Mouse (Mus musculus) liver, embryonic 15.5 days (tissue): ENCODE measurements around the gene Slc15a2. TPM values are rescaled to one million over a fixed set of nuclear protein-coding genes. Genes with fewer than 3 reads are reported as not detected.

Experiments
- ATAC-seq: fragments of 200-750 bp; cut with Nextera tagmentation; 2 replicates; pipeline ENCODE4 v1.8.0; 2017; ENCODE audit warnings: moderate number of reproducible peaks, mild to moderate bottlenecking, moderate library complexity; ENCODE audit not compliant: insufficient read depth
- H3K27ac ChIP-seq: fragments of 300-500 bp; sonication (generic); replicated peaks from 2 replicates; pipeline ENCODE4 v1.5.1; 2015; ENCODE audit warnings: mild to moderate bottlenecking, inconsistent platforms
- H3K27me3 ChIP-seq: fragments of 300-500 bp; sonication (generic); 2 replicates; pipeline ENCODE4 v1.6.1; 2015; ENCODE audit warnings: mild to moderate bottlenecking, inconsistent platforms
- H3K36me3 ChIP-seq: fragments of 300-500 bp; sonication (generic); replicated peaks from 2 replicates; pipeline ENCODE4 v1.6.1; 2015; ENCODE audit warnings: moderate library complexity, mild to moderate bottlenecking, inconsistent platforms
- H3K4me1 ChIP-seq: fragments of 300-500 bp; sonication (generic); replicated peaks from 2 replicates; pipeline ENCODE4 v1.6.1; 2015; ENCODE audit warnings: inconsistent platforms
- H3K4me2 ChIP-seq: fragments of 300-500 bp; sonication (generic); 2 replicates; pipeline ENCODE4 v1.6.1; 2015; ENCODE audit warnings: moderate library complexity, mild to moderate bottlenecking, inconsistent platforms
- H3K4me3 ChIP-seq: fragments of 300-500 bp; sonication (generic); replicated peaks from 2 replicates; pipeline ENCODE4 v1.5.1; 2015; ENCODE audit warnings: mild to moderate bottlenecking, inconsistent platforms
- H3K9ac ChIP-seq: fragments of 300-500 bp; sonication (generic); 2 replicates; pipeline ENCODE4 v1.6.1; 2015; ENCODE audit warnings: moderate library complexity, mild to moderate bottlenecking, inconsistent platforms
- H3K9me3 ChIP-seq: fragments of 300-500 bp; sonication (generic); replicated peaks from 2 replicates; pipeline ENCODE4 v1.6.1; 2016; ENCODE audit warnings: inconsistent platforms
- WGBS: fragments of 180-500 bp; shearing (Covaris S2); methylation state at CpG from one replicate; pipeline ENCODE4 v1.1.7; 2015; ENCODE audit warnings: mixed read lengths; ENCODE audit not compliant: insufficient replicate concordance; 5-methylcytosine and 5-hydroxymethylcytosine counted together
- polyA plus RNA-seq: library from polyadenylated mRNA; unstranded; fragments of >200 nt; fragmentation: Nextera tagmentation; extraction: Ambion mirVana; gene quantifications from 2 replicates; pipeline ENCODE4 v1.2.1, GENCODE M21; 2015

Gene Slc15a2
- polyA plus RNA-seq, 1 experiment from 2014 or later: 1.7 TPM

- no peaks in the 10 kb centered on the region for H3K27me3 ChIP-seq
- no peak overlapping the region for H3K4me3 ChIP-seq
- no peaks in the 10 kb centered on the region for H3K36me3 ChIP-seq
- H3K9me3 ChIP-seq: no peaks in the 10 kb centered on the region
- H3K4me2 ChIP-seq: no peak overlapping the region
- no peak overlapping the region for H3K27ac ChIP-seq
- ATAC-seq: no peak
- H3K4me1 ChIP-seq: no peaks in the 10 kb centered on the region
- WGBS: 77% methylated on average over 3 of the region's 3 CpGs
- H3K9ac ChIP-seq: no peak overlapping the region
These were observed 17.6 kb upstream of the Slc15a2 start for GRCm38 (mm10) chr16:36802361-36802760.

DNA sequence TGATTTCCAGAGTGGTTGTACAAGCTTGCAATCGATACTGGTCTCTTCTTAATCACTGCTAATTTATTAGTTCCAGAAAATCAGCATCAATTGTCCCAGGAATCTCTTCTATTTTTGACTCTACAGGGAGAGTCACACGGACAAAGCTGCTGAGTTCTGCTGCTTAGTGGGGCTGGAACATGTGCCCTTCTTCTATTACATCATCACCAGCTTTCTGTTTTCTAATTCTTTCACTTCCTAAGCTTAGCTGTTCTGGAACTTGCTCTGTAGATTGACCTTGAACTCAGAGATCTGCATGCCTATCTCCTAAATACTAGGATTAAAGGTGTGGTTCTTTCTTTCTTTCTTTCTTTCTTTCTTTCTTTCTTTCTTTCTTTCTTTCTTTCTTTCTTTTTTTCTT lies 13.6 kb upstream of the Slc15a2 start:
- ATAC-seq: no peak
- Histone ChIP-seq H3K27me3 (no peaks in the 10 kb centered on the region), H3K4me2 (no peak overlapping the region), H3K9me3 (no peaks in the 10 kb centered on the region), H3K9ac (no peak overlapping the region), H3K4me3 (no peak overlapping the region), H3K36me3 (no peaks in the 10 kb centered on the region), H3K4me1 (no peaks in the 10 kb centered on the region), H3K27ac (no peak overlapping the region)
- WGBS: 45% methylated on average over 2 of the region's 2 CpGs

- Histone ChIP-seq H3K9ac (no peak overlapping the region), H3K9me3 (no peaks in the 10 kb centered on the region), H3K4me3 (no peak overlapping the region), H3K36me3 (no peaks in the 10 kb centered on the region), H3K27ac (no peak overlapping the region), H3K4me2 (no peak overlapping the region), H3K27me3 (no peaks in the 10 kb centered on the region), H3K4me1 (no peaks in the 10 kb centered on the region)
- 30% methylated on average over 2 of the region's 2 CpGs for WGBS
- ATAC-seq: no peak
These were observed 10.2 kb upstream of the Slc15a2 start for GRCm38 (mm10) chr16:36794976-36795375.

DNA sequence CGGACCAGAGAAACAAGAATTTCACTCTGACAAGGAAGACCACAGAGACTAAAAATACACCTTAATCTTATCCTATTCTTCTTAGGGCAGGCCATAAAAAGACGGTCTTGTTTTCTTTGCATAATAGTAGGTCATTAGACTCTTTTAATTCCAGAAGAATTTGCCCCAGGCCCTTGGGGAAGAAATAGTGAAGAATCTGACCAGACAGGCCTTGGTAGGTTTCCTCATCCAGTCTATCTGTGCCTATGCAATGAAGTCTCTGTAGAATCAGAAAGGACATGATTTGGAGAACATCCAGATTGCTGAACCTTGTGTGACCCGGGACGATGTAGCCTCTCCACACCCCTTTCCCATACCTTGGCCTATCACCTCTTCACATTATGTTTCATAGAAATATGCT lies 5.4 kb upstream of the Slc15a2 start:
- no peaks in the 10 kb centered on the region for H3K36me3 ChIP-seq
- no peak for ATAC-seq
- H3K4me1 ChIP-seq: no peaks in the 10 kb centered on the region
- H3K9me3 ChIP-seq: no peaks in the 10 kb centered on the region
- no peak overlapping the region for H3K27ac ChIP-seq
- H3K4me3 ChIP-seq: no peak overlapping the region
- H3K4me2 ChIP-seq: no peak overlapping the region
- no peaks in the 10 kb centered on the region for H3K27me3 ChIP-seq
- H3K9ac ChIP-seq: no peak overlapping the region
- 74% methylated on average over 4 of the region's 4 CpGs for WGBS

GRCm38 (mm10) chr16:36786466-36786865 lies 1.7 kb upstream of the Slc15a2 start:
- Histone ChIP-seq H3K4me1 (no peaks in the 10 kb centered on the region), H3K36me3 (no peaks in the 10 kb centered on the region), H3K4me3 (no peak overlapping the region), H3K4me2 (no peak overlapping the region), H3K27me3 (no peaks in the 10 kb centered on the region), H3K27ac (no peak overlapping the region), H3K9ac (no peak overlapping the region), H3K9me3 (no peaks in the 10 kb centered on the region)
- 63% methylated on average over 7 of the region's 7 CpGs for WGBS
- ATAC-seq: no peak

- no peak overlapping the region for H3K4me3 ChIP-seq
- H3K36me3 ChIP-seq: no peaks in the 10 kb centered on the region
- H3K9me3 ChIP-seq: no peaks in the 10 kb centered on the region
- no peak for ATAC-seq
- H3K4me1 ChIP-seq: no peaks in the 10 kb centered on the region
- H3K27me3 ChIP-seq: no peaks in the 10 kb centered on the region
- 88% methylated on average over 2 of the region's 2 CpGs for WGBS
- H3K4me2 ChIP-seq: no peak overlapping the region
- no peak overlapping the region for H3K9ac ChIP-seq
- no peak overlapping the region for H3K27ac ChIP-seq
These were observed 616 bp downstream of the Slc15a2 start for GRCm38 (mm10) chr16:36784146-36784545.

- Histone ChIP-seq H3K4me2 (no peak overlapping the region), H3K27me3 (peaks cover 5% of the 10 kb centered on the region; the same call in 1 of the 2 replicates), H3K9ac (no peak overlapping the region), H3K4me3 (no peak overlapping the region), H3K9me3 (no peaks in the 10 kb centered on the region), H3K27ac (no peak overlapping the region), H3K4me1 (no peaks in the 10 kb centered on the region), H3K36me3 (no peaks in the 10 kb centered on the region)
- no peak for ATAC-seq
- 69% methylated on average over 6 of the region's 6 CpGs for WGBS
These were observed 9.1 kb downstream of the Slc15a2 start for GRCm38 (mm10) chr16:36775658-36776057.

GRCm38 (mm10) chr16:36772996-36773395 lies 11.8 kb downstream of the Slc15a2 start:
- Histone ChIP-seq H3K4me3 (no peak overlapping the region), H3K9ac (no peak overlapping the region), H3K27ac (no peak overlapping the region), H3K36me3 (no peaks in the 10 kb centered on the region), H3K4me2 (no peak overlapping the region), H3K4me1 (no peaks in the 10 kb centered on the region), H3K9me3 (no peaks in the 10 kb centered on the region), H3K27me3 (peaks cover 5% of the 10 kb centered on the region; the same call in 1 of the 2 replicates)
- ATAC-seq: no peak
- 75% methylated on average over 5 of the region's 5 CpGs for WGBS

- Histone ChIP-seq H3K27ac (no peak overlapping the region), H3K9ac (no peak overlapping the region), H3K36me3 (no peaks in the 10 kb centered on the region), H3K4me1 (no peaks in the 10 kb centered on the region), H3K4me3 (no peak overlapping the region), H3K27me3 (peaks cover 5% of the 10 kb centered on the region; the same call in 1 of the 2 replicates), H3K4me2 (no peak overlapping the region), H3K9me3 (no peaks in the 10 kb centered on the region)
- no peak for ATAC-seq
- 76% methylated on average over 3 of the region's 3 CpGs for WGBS
These were observed 13.1 kb downstream of the Slc15a2 start for GRCm38 (mm10) chr16:36771703-36772102.

GRCm38 (mm10) chr16:36771244-36771643 lies 13.5 kb downstream of the Slc15a2 start:
- no peaks in the 10 kb centered on the region for H3K36me3 ChIP-seq
- H3K9me3 ChIP-seq: no peaks in the 10 kb centered on the region
- no peaks in the 10 kb centered on the region for H3K4me1 ChIP-seq
- no peak overlapping the region for H3K4me3 ChIP-seq
- 57% methylated on average over 2 of the region's 2 CpGs for WGBS
- no peak overlapping the region for H3K9ac ChIP-seq
- H3K4me2 ChIP-seq: no peak overlapping the region
- no peak overlapping the region for H3K27ac ChIP-seq
- peaks cover 5% of the 10 kb centered on the region; the same call in 1 of the 2 replicates for H3K27me3 ChIP-seq
- no peak for ATAC-seq

GRCm38 (mm10) chr16:36770830-36771229 lies 13.9 kb downstream of the Slc15a2 start:
- 71% methylated on average over 4 of the region's 4 CpGs for WGBS
- Histone ChIP-seq H3K27me3 (peaks cover 4% of the 10 kb centered on the region; the same call in 1 of the 2 replicates), H3K4me3 (no peak overlapping the region), H3K9me3 (no peaks in the 10 kb centered on the region), H3K9ac (no peak overlapping the region), H3K4me2 (no peak overlapping the region), H3K4me1 (no peaks in the 10 kb centered on the region), H3K27ac (no peak overlapping the region), H3K36me3 (no peaks in the 10 kb centered on the region)
- no peak for ATAC-seq

DNA sequence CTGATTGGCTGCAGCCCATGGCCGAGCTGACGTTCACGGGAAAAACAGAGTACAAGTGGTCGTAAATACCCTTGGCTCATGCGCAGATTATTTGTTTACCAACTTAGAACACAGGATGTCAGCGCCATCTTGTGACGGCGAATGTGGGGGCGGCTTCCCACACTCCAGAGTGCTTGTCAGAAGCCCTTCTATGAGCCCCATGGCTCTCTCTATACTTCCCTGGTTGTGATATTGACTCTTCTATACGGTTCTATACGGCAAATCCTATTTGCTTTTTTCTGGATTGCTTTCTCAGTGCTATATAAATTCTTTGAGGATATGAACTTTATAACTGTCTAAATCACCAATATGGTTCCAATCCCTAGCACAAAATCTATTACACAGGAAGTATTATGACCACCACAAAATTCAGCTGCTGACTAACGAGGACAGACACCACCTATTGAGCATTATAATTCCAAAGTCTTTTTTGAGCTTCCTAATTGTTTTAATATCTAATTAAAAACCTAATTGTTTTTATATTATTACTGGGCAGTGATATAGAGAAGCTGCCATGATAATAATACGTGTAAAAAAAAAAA lies 14.5 kb downstream of the Slc15a2 start:
- H3K27me3 ChIP-seq: no peaks in the 10 kb centered on the region
- WGBS: 54% methylated on average over 10 of the region's 13 CpGs
- H3K9me3 ChIP-seq: no peaks in the 10 kb centered on the region
- H3K36me3 ChIP-seq: no peaks in the 10 kb centered on the region
- no peak overlapping the region for H3K27ac ChIP-seq
- H3K9ac ChIP-seq: no peak overlapping the region
- H3K4me2 ChIP-seq: no peak overlapping the region
- no peak overlapping the region for H3K4me3 ChIP-seq
- ATAC-seq: peak; percentile 52
- H3K4me1 ChIP-seq: no peaks in the 10 kb centered on the region
